Mouse (Mus musculus): ENCODE results near the gene Nat10. TPM values are rescaled to one million over a fixed set of nuclear protein-coding genes. Genes with fewer than 3 reads are reported as not detected.

The Nat10 gene
- polyA plus RNA-seq, 1 experiment: 22.8 TPM

- TF ChIP-seq POLR2A (IDR thresholded peaks at IDR 0.05; ENCODE audit: borderline replicate concordance, control insufficient read depth, low read depth, low read length): no peak
- no peak for TF ChIP-seq CTCF (IDR thresholded peaks at IDR 0.05; ENCODE audit: control insufficient read depth, insufficient read depth, low read length)
- 60% methylated on average over 4 of the region's 4 CpGs for WGBS
- Histone ChIP-seq H3K4me3 (replicated peaks; ENCODE audit: control insufficient read depth, low read depth, low read length) (no peak overlapping the region), H3K27ac (ENCODE audit: control insufficient read depth, insufficient read depth, low read depth, low read length, poor library complexity) (no peak overlapping the region), H3K4me1 (ENCODE audit: control insufficient read depth, insufficient read depth, low read length) (peaks cover 4% of the 10 kb centered on the region; the same call in 1 of the 2 replicates)
These were observed 75.5 kb downstream of the Nat10 start for GRCm38 (mm10) chr2:103685581-103685980.

GRCm38 (mm10) chr2:103684926-103685577 is 76.0 kb downstream of the Nat10 start:
- TF ChIP-seq POLR2A (IDR thresholded peaks at IDR 0.05; ENCODE audit: borderline replicate concordance, control insufficient read depth, low read depth, low read length) (no peak), CTCF (IDR thresholded peaks at IDR 0.05; ENCODE audit: control insufficient read depth, insufficient read depth, low read length) (no peak)
- Histone ChIP-seq H3K4me1 (ENCODE audit: control insufficient read depth, insufficient read depth, low read length) (peaks cover 4% of the 10 kb centered on the region; the same call in 1 of the 2 replicates), H3K27ac (ENCODE audit: control insufficient read depth, insufficient read depth, low read depth, low read length, poor library complexity) (no peak overlapping the region), H3K4me3 (replicated peaks; ENCODE audit: control insufficient read depth, low read depth, low read length) (no peak overlapping the region)
- WGBS: 31% methylated on average over 7 of the region's 7 CpGs

- Histone ChIP-seq H3K4me1 (ENCODE audit: control insufficient read depth, insufficient read depth, low read length) (peaks cover 4% of the 10 kb centered on the region; the same call in 1 of the 2 replicates), H3K27ac (ENCODE audit: control insufficient read depth, insufficient read depth, low read depth, low read length, poor library complexity) (no peak overlapping the region), H3K4me3 (replicated peaks; ENCODE audit: control insufficient read depth, low read depth, low read length) (no peak overlapping the region)
- no peak for TF ChIP-seq CTCF (IDR thresholded peaks at IDR 0.05; ENCODE audit: control insufficient read depth, insufficient read depth, low read length)
- TF ChIP-seq POLR2A (IDR thresholded peaks at IDR 0.05; ENCODE audit: borderline replicate concordance, control insufficient read depth, low read depth, low read length): no peak
- 87% methylated on average over 2 of the region's 2 CpGs for WGBS
These were observed 76.6 kb downstream of the Nat10 start for GRCm38 (mm10) chr2:103684431-103684830.

GRCm38 (mm10) chr2:103682927-103683442 is 78.1 kb downstream of the Nat10 start:
- WGBS: 8% methylated on average over 9 of the region's 9 CpGs
- TF ChIP-seq POLR2A (IDR thresholded peaks at IDR 0.05; ENCODE audit: borderline replicate concordance, control insufficient read depth, low read depth, low read length): no peak
- no peak for TF ChIP-seq CTCF (IDR thresholded peaks at IDR 0.05; ENCODE audit: control insufficient read depth, insufficient read depth, low read length)
- Histone ChIP-seq H3K27ac (ENCODE audit: control insufficient read depth, insufficient read depth, low read depth, low read length, poor library complexity) (peak overlapping the region; percentile 42), H3K4me1 (ENCODE audit: control insufficient read depth, insufficient read depth, low read length) (peaks cover 4% of the 10 kb centered on the region; the same call in 1 of the 2 replicates), H3K4me3 (replicated peaks; ENCODE audit: control insufficient read depth, low read depth, low read length) (peak overlapping the region; percentile 25)

GRCm38 (mm10) chr2:103682261-103682722 is 78.8 kb downstream of the Nat10 start:
- WGBS: 13% methylated on average over 9 of the region's 9 CpGs
- peak overlapping the region; percentile 42 for H3K27ac ChIP-seq (ENCODE audit: control insufficient read depth, insufficient read depth, low read depth, low read length, poor library complexity)
- H3K4me1 ChIP-seq (ENCODE audit: control insufficient read depth, insufficient read depth, low read length): peaks cover 4% of the 10 kb centered on the region; the same call in 1 of the 2 replicates
- no peak overlapping the region for H3K4me3 ChIP-seq (replicated peaks; ENCODE audit: control insufficient read depth, low read depth, low read length)
- TF ChIP-seq CTCF (IDR thresholded peaks at IDR 0.05; ENCODE audit: control insufficient read depth, insufficient read depth, low read length) (no peak), POLR2A (IDR thresholded peaks at IDR 0.05; ENCODE audit: borderline replicate concordance, control insufficient read depth, low read depth, low read length) (no peak)

- WGBS: 61% methylated on average over 5 of the region's 5 CpGs
These were observed 79.9 kb downstream of the Nat10 start for GRCm38 (mm10) chr2:103681149-103681548.

GRCm38 (mm10) chr2:103680364-103681110 is 80.5 kb downstream of the Nat10 start:
- TF ChIP-seq CTCF (IDR thresholded peaks at IDR 0.05; ENCODE audit: control insufficient read depth, insufficient read depth, low read length) (no peak), POLR2A (IDR thresholded peaks at IDR 0.05; ENCODE audit: borderline replicate concordance, control insufficient read depth, low read depth, low read length) (no peak)
- H3K4me1 ChIP-seq (ENCODE audit: control insufficient read depth, insufficient read depth, low read length): peaks cover 4% of the 10 kb centered on the region; the same call in 1 of the 2 replicates
- H3K4me3 ChIP-seq (replicated peaks; ENCODE audit: control insufficient read depth, low read depth, low read length): no peak overlapping the region
- no peak overlapping the region for H3K27ac ChIP-seq (ENCODE audit: control insufficient read depth, insufficient read depth, low read depth, low read length, poor library complexity)
- WGBS: 25% methylated on average over 9 of the region's 9 CpGs

More at GRCm38 (mm10) chr2:103681149-103681548, 79.9 kb downstream of the Nat10 start:
- H3K4me3 ChIP-seq (replicated peaks; ENCODE audit: control insufficient read depth, low read depth, low read length): no peak overlapping the region
- H3K27ac ChIP-seq (ENCODE audit: control insufficient read depth, insufficient read depth, low read depth, low read length, poor library complexity): no peak overlapping the region
- peaks cover 4% of the 10 kb centered on the region; the same call in 1 of the 2 replicates for H3K4me1 ChIP-seq (ENCODE audit: control insufficient read depth, insufficient read depth, low read length)
- TF ChIP-seq CTCF (IDR thresholded peaks at IDR 0.05; ENCODE audit: control insufficient read depth, insufficient read depth, low read length) (no peak), POLR2A (IDR thresholded peaks at IDR 0.05; ENCODE audit: borderline replicate concordance, control insufficient read depth, low read depth, low read length) (no peak)

- no peak overlapping the region for H3K27ac ChIP-seq (ENCODE audit: control insufficient read depth, insufficient read depth, low read depth, low read length, poor library complexity)
- H3K4me1 ChIP-seq (ENCODE audit: control insufficient read depth, insufficient read depth, low read length): peaks cover 3% of the 10 kb centered on the region; the same call in 1 of the 2 replicates
- no peak for TF ChIP-seq CTCF (IDR thresholded peaks at IDR 0.05; ENCODE audit: control insufficient read depth, insufficient read depth, low read length)
- TF ChIP-seq POLR2A (IDR thresholded peaks at IDR 0.05; ENCODE audit: borderline replicate concordance, control insufficient read depth, low read depth, low read length): no peak
- H3K4me3 ChIP-seq (replicated peaks; ENCODE audit: control insufficient read depth, low read depth, low read length): no peak overlapping the region
- WGBS: 83% methylated on average over 6 of the region's 6 CpGs
These were observed 82.6 kb downstream of the Nat10 start for GRCm38 (mm10) chr2:103678433-103678832.

Data from bone marrow, adult 2 months (tissue).